Mouse (Mus musculus): Measurements from ENCODE around the gene Nrgn.

DNA sequence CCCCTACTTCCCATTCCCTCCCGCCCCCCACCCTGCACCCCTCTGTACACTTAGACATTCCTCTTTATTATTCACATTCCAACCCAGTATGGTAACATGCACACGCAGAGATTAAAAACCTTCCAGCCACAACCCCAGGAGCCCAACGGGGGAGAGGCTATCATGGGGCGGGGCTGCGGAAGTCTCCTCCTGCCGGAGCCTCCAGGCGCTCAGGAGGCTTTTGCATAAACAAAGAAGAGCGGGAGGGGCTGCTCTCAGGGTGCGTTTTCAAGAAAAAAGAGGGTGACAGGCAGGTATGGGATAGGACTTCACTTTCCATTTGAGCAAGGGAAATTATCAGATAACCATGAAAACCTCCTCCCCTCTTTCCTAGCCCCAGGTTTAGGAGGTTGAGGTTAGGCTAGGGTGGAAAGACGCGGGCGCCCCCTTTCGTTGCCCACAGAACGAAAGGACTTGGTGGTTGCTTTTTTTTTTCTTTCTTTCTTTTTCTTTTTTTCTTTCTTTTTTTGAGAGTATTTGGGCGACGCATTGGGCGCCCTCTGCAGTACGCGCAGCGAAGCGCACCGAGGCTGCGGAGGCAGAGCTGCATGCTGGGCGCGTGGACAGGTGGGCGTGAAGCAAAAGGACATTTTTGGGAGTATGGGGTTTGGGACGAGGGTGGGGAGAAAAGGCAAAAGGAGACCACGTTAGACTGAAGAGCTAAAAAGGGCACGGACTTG is 8.1 kb downstream of the Nrgn start:
- TF ChIP-seq CTCF (IDR thresholded peaks at IDR 0.05; ENCODE audit: extremely low read depth, insufficient read depth, insufficient read length, insufficient replicate concordance), result peak; percentile 54; the same call in 1 of the 2 replicates
- no peak for TF ChIP-seq POLR2A (IDR thresholded peaks at IDR 0.05; ENCODE audit: low read depth, low read length)

All from spleen, adult 2 months (tissue).